ENCODE assay signal across 34 mouse cellular contexts in genomic region chr2:69189222-69189621, GRCm38 (mm10). TPM values are rescaled to one million over a fixed set of nuclear protein-coding genes. Genes with fewer than 3 reads are reported as not detected.
"Had no signal": no experiment of that assay in that cellular context is flagged by ENCODE, and none has a peak within 500 bp of the region (broad histone marks: within the 10 kb centered on the region; RNA-seq: fewer than 3 reads in every experiment).

No protein-coding gene starts in this region.

- H3K4me1 ChIP-seq: embryonic facial prominence, embryonic 10.5 days; embryonic facial prominence, embryonic 12.5 days; embryonic facial prominence, embryonic 13.5 days; embryonic facial prominence, embryonic 15.5 days; forebrain, embryonic 15.5 days had no signal

- H3K27ac ChIP-seq: embryonic facial prominence, embryonic 10.5 days; embryonic facial prominence, embryonic 12.5 days; embryonic facial prominence, embryonic 13.5 days; embryonic facial prominence, embryonic 15.5 days; forebrain, embryonic 10.5 days; forebrain, embryonic 12.5 days; forebrain, embryonic 13.5 days; forebrain, embryonic 15.5 days; gastrocnemius, adult 2 months; heart, adult 2 months had no signal

- H3K9ac ChIP-seq: embryonic facial prominence, embryonic 12.5 days; embryonic facial prominence, embryonic 13.5 days; embryonic facial prominence, embryonic 15.5 days; forebrain, embryonic 12.5 days; forebrain, embryonic 13.5 days; forebrain, embryonic 15.5 days; forebrain, postnatal 0 days had no signal

- H3K4me3 ChIP-seq: embryonic facial prominence, embryonic 10.5 days; embryonic facial prominence, embryonic 12.5 days; embryonic facial prominence, embryonic 13.5 days; embryonic facial prominence, embryonic 15.5 days; erythroblast, embryonic 14.5 days; forebrain, embryonic 10.5 days; forebrain, embryonic 12.5 days; forebrain, embryonic 13.5 days; forebrain, embryonic 15.5 days; gastrocnemius, adult 2 months; heart, adult 2 months had no signal

- H3K4me2 ChIP-seq: embryonic facial prominence, embryonic 12.5 days; embryonic facial prominence, embryonic 13.5 days; embryonic facial prominence, embryonic 15.5 days; forebrain, embryonic 12.5 days; forebrain, embryonic 13.5 days; forebrain, embryonic 15.5 days had no signal

- ATAC-seq: forebrain, embryonic 13.5 days; forebrain, embryonic 14.5 days; forebrain, embryonic 15.5 days; forebrain, embryonic 16.5 days; forebrain, postnatal 0 days had no signal

- H3K9me3 ChIP-seq: embryonic facial prominence, embryonic 10.5 days; embryonic facial prominence, embryonic 12.5 days; embryonic facial prominence, embryonic 15.5 days; forebrain, embryonic 10.5 days; forebrain, embryonic 12.5 days; forebrain, embryonic 13.5 days; forebrain, embryonic 15.5 days had no signal

- H3K27me3 ChIP-seq: embryonic facial prominence, embryonic 12.5 days; embryonic facial prominence, embryonic 13.5 days; embryonic facial prominence, embryonic 15.5 days; forebrain, embryonic 12.5 days; forebrain, embryonic 13.5 days; forebrain, embryonic 15.5 days had no signal

- DNase-seq: cerebellum, adult 8-10 months; cerebellum, adult 9-11 months; cerebellum, postnatal 36 days; embryo, embryonic 11 days; forebrain, postnatal 0 days; gastrocnemius, adult 2 months; gastrocnemius, postnatal 10 days; gastrocnemius, postnatal 14 days; gastrocnemius, postnatal 25 days; gastrocnemius, postnatal 36 days; heart, adult 18-20 months; heart, adult 2 months had no signal

RNA-seq across cellular contexts. Expression of gene G6pc2, which starts 21.7 kb away (rescaled TPM):
- total RNA-seq: common myeloid progenitor, adult 5-6 weeks; forebrain, postnatal 0 days; gastrocnemius, adult 18-20 months; gastrocnemius, adult 2 months; gastrocnemius, adult 8-10 months; gastrocnemius, postnatal 10 days; gastrocnemius, postnatal 14 days; gastrocnemius, postnatal 25 days; gastrocnemius, postnatal 36 days; gastrocnemius, postnatal 4 days; granulocyte monocyte progenitor cell, adult 5-6 weeks; heart, adult 18-20 months; heart, adult 2 months had no signal
- polyA plus RNA-seq: cerebellum, adult 2 months; cortical plate, adult 2 months; embryonic facial prominence, embryonic 10.5 days; embryonic facial prominence, embryonic 13.5 days; embryonic facial prominence, embryonic 14.5 days; embryonic facial prominence, embryonic 15.5 days; erythroblast, embryonic 14.5 days; forebrain, embryonic 10.5 days; forebrain, embryonic 11.5 days; forebrain, embryonic 12.5 days; forebrain, embryonic 13.5 days; forebrain, embryonic 15.5 days; forebrain, embryonic 16.5 days; forebrain, postnatal 0 days; frontal cortex, adult 2 months; gonadal fat pad, adult 2 months; heart, adult 2 months had no signal

RNA-seq across cellular contexts. Expression of gene Nostrin, which starts 53.6 kb away (rescaled TPM):
- polyA plus RNA-seq: erythroblast, embryonic 14.5 days had no signal
